Mouse (Mus musculus) gastrocnemius, adult 8-10 months (tissue): ENCODE results near the gene Mybph. TPM values are rescaled to one million over a fixed set of nuclear protein-coding genes. Genes with fewer than 3 reads are reported as not detected.

Experiments
- total RNA-seq, 4 experiments: library from RNA; stranded (reverse); gene quantifications; 2 replicates each; pipeline ENCODE4 v1.2.4; 2022

The Mybph gene
- total RNA-seq, 4 experiments from 2014 or later: 239 to 486 (median 316) TPM

Other genes with a start within 250 kb of the Mybph start
- 100 to 1,000 TPM in 1 of 4 experiments, 10 to 100 TPM in 3; 25.4 to 104 (median 52.6) TPM for gene Fmod, start 156.2 kb upstream of the Mybph start, total RNA-seq
- gene Btg2, start 114.3 kb upstream of the Mybph start, total RNA-seq: 10 to 100 TPM in 3 of 4 experiments, 1 to 10 TPM in 1; 8.6 to 22.9 (median 14.3) TPM
- gene Chit1, start 82.2 kb upstream of the Mybph start, total RNA-seq: not detected
- 1 to 10 TPM in 3 of 4 experiments, under 1 TPM in 1; 0.24 to 2.7 (median 1.3) TPM for gene Chil1, start 11.3 kb upstream of the Mybph start, total RNA-seq
- gene Adora1, start 42.0 kb downstream of the Mybph start, total RNA-seq: under 1 TPM; 0.19 to 0.97 (median 0.69) TPM
- 10 to 100 TPM in 3 of 4 experiments, 1 to 10 TPM in 1; 7.6 to 16.5 (median 15.4) TPM for gene Myog, start 96.5 kb downstream of the Mybph start, total RNA-seq
- gene Ppfia4, start 139.5 kb downstream of the Mybph start, total RNA-seq: under 1 TPM; 0.21 to 0.65 (median 0.55) TPM
- gene Tmem183a, start 168.5 kb downstream of the Mybph start, total RNA-seq: 10 to 100 TPM in 3 of 4 experiments, 1 to 10 TPM in 1; 8.5 to 13.5 (median 11.1) TPM
- not detected for gene 4933406M09Rik, start 192.5 kb downstream of the Mybph start, total RNA-seq
- gene Cyb5r1, start 212.1 kb downstream of the Mybph start, total RNA-seq: 10 to 100 TPM; 79.7 to 98.2 (median 83.9) TPM
- gene Adipor1, start 221.9 kb downstream of the Mybph start, total RNA-seq: 100 to 1,000 TPM; 196 to 235 (median 208) TPM